Mouse (Mus musculus): ENCODE results near the gene Cuzd1.

Cuzd1 gene

GRCm38 (mm10) chr7:131322192-131322591 lies at the start of gene Cuzd1:
Gene Cuzd1 (minus strand): TSS chr7:131322292.
- DNase-seq (ENCODE audit: low spot score in 2 of 2): no peak

GRCm38 (mm10) chr7:131371470-131371860 lies 49.4 kb upstream of the Cuzd1 start:
- DNase-seq (ENCODE audit: low spot score in 2 of 2): no peak

GRCm38 (mm10) chr7:131370648-131371469 lies 48.8 kb upstream of the Cuzd1 start, which contains the start of gene Pstk:
Gene Pstk (plus strand): TSS chr7:131371141.
- DNase-seq (ENCODE audit: low spot score in 2 of 2): peak; percentile 84

- no peak for DNase-seq (ENCODE audit: low spot score in 2 of 2)
Observed at GRCm38 (mm10) chr7:131364131-131364530, 42.0 kb upstream of the Cuzd1 start.

- DNase-seq (ENCODE audit: low spot score in 2 of 2): peak; percentile 75 to 85
Observed at GRCm38 (mm10) chr7:131362615-131363300, 40.7 kb upstream of the Cuzd1 start, which contains the start of gene 2310057M21Rik. Gene 2310057M21Rik (minus strand): TSS chr7:131362759.

- no peak for DNase-seq (ENCODE audit: low spot score in 2 of 2)
Observed at GRCm38 (mm10) chr7:131362269-131362614, 40.1 kb upstream of the Cuzd1 start.

GRCm38 (mm10) chr7:131356105-131356504 lies 34.0 kb upstream of the Cuzd1 start:
- DNase-seq (ENCODE audit: low spot score in 2 of 2): no peak

- DNase-seq (ENCODE audit: low spot score in 2 of 2): no peak
Observed at GRCm38 (mm10) chr7:131345856-131346541, 23.9 kb upstream of the Cuzd1 start.

- DNase-seq (ENCODE audit: low spot score in 2 of 2): no peak
Observed at GRCm38 (mm10) chr7:131337502-131338068, 15.5 kb upstream of the Cuzd1 start.

GRCm38 (mm10) chr7:131333564-131333963 lies 11.5 kb upstream of the Cuzd1 start, which contains the start of gene Fam24a:
Gene Fam24a (plus strand): TSS chr7:131333864.
- no peak for DNase-seq (ENCODE audit: low spot score in 2 of 2)

GRCm38 (mm10) chr7:131331688-131332087 lies 9.6 kb upstream of the Cuzd1 start:
- no peak for DNase-seq (ENCODE audit: low spot score in 2 of 2)

GRCm38 (mm10) chr7:131329416-131329815 lies 7.3 kb upstream of the Cuzd1 start, which contains the start of gene Fam24b:
Gene Fam24b (minus strand): TSS chr7:131329516.
- no peak for DNase-seq (ENCODE audit: low spot score in 2 of 2)

GRCm38 (mm10) chr7:131327054-131327453 lies 5.0 kb upstream of the Cuzd1 start:
- DNase-seq (ENCODE audit: low spot score in 2 of 2): no peak

GRCm38 (mm10) chr7:131318340-131318739 lies 3.8 kb downstream of the Cuzd1 start:
- DNase-seq (ENCODE audit: low spot score in 2 of 2): no peak

GRCm38 (mm10) chr7:131317587-131317986 lies 4.5 kb downstream of the Cuzd1 start:
- DNase-seq (ENCODE audit: low spot score in 2 of 2): no peak

GRCm38 (mm10) chr7:131314493-131314892 lies 7.6 kb downstream of the Cuzd1 start:
- DNase-seq (ENCODE audit: low spot score in 2 of 2): no peak

GRCm38 (mm10) chr7:131306733-131307132 lies 15.4 kb downstream of the Cuzd1 start:
- DNase-seq (ENCODE audit: low spot score in 2 of 2): no peak

- no peak for DNase-seq (ENCODE audit: low spot score in 2 of 2)
Observed at GRCm38 (mm10) chr7:131303340-131303739, 18.8 kb downstream of the Cuzd1 start.

GRCm38 (mm10) chr7:131297151-131297550 lies 24.9 kb downstream of the Cuzd1 start:
- DNase-seq (ENCODE audit: low spot score in 2 of 2): no peak

GRCm38 (mm10) chr7:131265851-131266250 lies 56.2 kb downstream of the Cuzd1 start:
- no peak for DNase-seq (ENCODE audit: low spot score in 2 of 2)

GRCm38 (mm10) chr7:131264251-131264650 lies 57.8 kb downstream of the Cuzd1 start:
- DNase-seq (ENCODE audit: low spot score in 2 of 2): no peak

- peak in 1 of 2 experiments; percentile 5 for DNase-seq (ENCODE audit: low spot score in 2 of 2)
Observed at GRCm38 (mm10) chr7:131260946-131261345, 61.1 kb downstream of the Cuzd1 start.

All from frontal cortex, postnatal 25 days (tissue).